Mouse (Mus musculus): ENCODE data around the gene Hspbp1. TPM values are rescaled to one million over a fixed set of nuclear protein-coding genes. Genes with fewer than 3 reads are reported as not detected.

Gene Hspbp1
- polyA plus RNA-seq, 1 experiment from 2014 or later, result 45.6 TPM

- WGBS, result 72% methylated on average over 8 of the region's 8 CpGs
- Histone ChIP-seq H3K4me3 (ENCODE audit: low read depth, low read length) (no peak overlapping the region), H3K27ac (ENCODE audit: low read depth, low read length) (no peak overlapping the region), H3K9ac (ENCODE audit: low read depth, low read length) (no peak overlapping the region), H3K36me3 (ENCODE audit: control insufficient read depth, insufficient read depth) (peaks cover 14% of the 10 kb centered on the region; the same call in 1 of the 2 replicates), H3K4me2 (replicated peaks; ENCODE audit: low read depth) (no peak overlapping the region), H3K27me3 (replicated peaks; ENCODE audit: control insufficient read depth, insufficient read depth, low read length) (no peaks in the 10 kb centered on the region), H3K4me1 (replicated peaks; ENCODE audit: control insufficient read depth, insufficient read depth, low read length) (no peaks in the 10 kb centered on the region), H3K9me3 (ENCODE audit: control insufficient read depth) (no peaks in the 10 kb centered on the region)
- TF ChIP-seq CTCF (IDR thresholded peaks at IDR 0.05; ENCODE audit: low read depth), result no peak
- ATAC-seq, result no peak
Observed at GRCm38 (mm10) chr7:4663179-4663578, 21.7 kb downstream of the Hspbp1 start.

- Histone ChIP-seq H3K9ac (ENCODE audit: low read depth, low read length) (no peak overlapping the region), H3K4me2 (replicated peaks; ENCODE audit: low read depth) (peak overlapping the region; percentile 86; the same call in 1 of the 2 replicates), H3K4me1 (replicated peaks; ENCODE audit: control insufficient read depth, insufficient read depth, low read length) (0 out of 2 replicates have a peak, but pooled peaks cover 3% of the 10 kb centered on the region), H3K27ac (ENCODE audit: low read depth, low read length) (no peak overlapping the region), H3K36me3 (ENCODE audit: control insufficient read depth, insufficient read depth) (peaks cover 11% of the 10 kb centered on the region; the same call in 1 of the 2 replicates), H3K9me3 (ENCODE audit: control insufficient read depth) (no peaks in the 10 kb centered on the region), H3K4me3 (ENCODE audit: low read depth, low read length) (no peak overlapping the region), H3K27me3 (replicated peaks; ENCODE audit: control insufficient read depth, insufficient read depth, low read length) (no peaks in the 10 kb centered on the region)
- WGBS, result 71% methylated on average over 3 of the region's 3 CpGs
- ATAC-seq, result no peak
- no peak for TF ChIP-seq CTCF (IDR thresholded peaks at IDR 0.05; ENCODE audit: low read depth)
Observed at GRCm38 (mm10) chr7:4659911-4660443, 24.9 kb downstream of the Hspbp1 start.

- peak within 1 kb of the TSS; percentile 86 for H3K4me2 ChIP-seq (replicated peaks; ENCODE audit: low read depth)
- peak; percentile 70 for TF ChIP-seq CTCF (IDR thresholded peaks at IDR 0.05; ENCODE audit: low read depth)
- H3K27me3 ChIP-seq (replicated peaks; ENCODE audit: control insufficient read depth, insufficient read depth, low read length), result no peaks in the 10 kb centered on the region
- 0 out of 2 replicates have a peak, but pooled peaks cover 6% of the 10 kb centered on the region for H3K4me1 ChIP-seq (replicated peaks; ENCODE audit: control insufficient read depth, insufficient read depth, low read length)
- H3K4me3 ChIP-seq (ENCODE audit: low read depth, low read length), result peak within 1 kb of the TSS; percentile 93
- H3K27ac ChIP-seq (ENCODE audit: low read depth, low read length), result peak within 1 kb of the TSS; percentile 93
- H3K36me3 ChIP-seq (ENCODE audit: control insufficient read depth, insufficient read depth), result peaks cover 6% of the 10 kb centered on the region; the same call in 1 of the 2 replicates
- peak within 1 kb of the TSS; percentile 95 for H3K9ac ChIP-seq (ENCODE audit: low read depth, low read length)
- ATAC-seq, result peak; percentile 96
- no peaks in the 10 kb centered on the region for H3K9me3 ChIP-seq (ENCODE audit: control insufficient read depth)
- WGBS, result under 1% methylated on average over 54 of the region's 54 CpGs
Observed at GRCm38 (mm10) chr7:4658912-4659551, 25.8 kb downstream of the Hspbp1 start, which contains the start of gene Ppp6r1. TSS of gene Ppp6r1 (minus strand) at chr7:4659019.

GRCm38 (mm10) chr7:4658128-4658907 is 26.6 kb downstream of the Hspbp1 start:
- Histone ChIP-seq H3K9ac (ENCODE audit: low read depth, low read length) (peak overlapping the region; percentile 95), H3K27me3 (replicated peaks; ENCODE audit: control insufficient read depth, insufficient read depth, low read length) (no peaks in the 10 kb centered on the region), H3K27ac (ENCODE audit: low read depth, low read length) (peak overlapping the region; percentile 93), H3K4me3 (ENCODE audit: low read depth, low read length) (peak overlapping the region; percentile 93), H3K4me1 (replicated peaks; ENCODE audit: control insufficient read depth, insufficient read depth, low read length) (0 out of 2 replicates have a peak, but pooled peaks cover 6% of the 10 kb centered on the region), H3K4me2 (replicated peaks; ENCODE audit: low read depth) (peak overlapping the region; percentile 86), H3K9me3 (ENCODE audit: control insufficient read depth) (no peaks in the 10 kb centered on the region), H3K36me3 (ENCODE audit: control insufficient read depth, insufficient read depth) (peaks cover 3% of the 10 kb centered on the region; the same call in 1 of the 2 replicates)
- under 1% methylated on average over 70 of the region's 78 CpGs for WGBS
- no peak for TF ChIP-seq CTCF (IDR thresholded peaks at IDR 0.05; ENCODE audit: low read depth)
- peak; percentile 61 for ATAC-seq

GRCm38 (mm10) chr7:4657521-4658127 is 27.2 kb downstream of the Hspbp1 start:
- Histone ChIP-seq H3K27me3 (replicated peaks; ENCODE audit: control insufficient read depth, insufficient read depth, low read length) (no peaks in the 10 kb centered on the region), H3K36me3 (ENCODE audit: control insufficient read depth, insufficient read depth) (no peaks in the 10 kb centered on the region; the same call in 1 of the 2 replicates), H3K4me2 (replicated peaks; ENCODE audit: low read depth) (peak overlapping the region; percentile 86), H3K9me3 (ENCODE audit: control insufficient read depth) (no peaks in the 10 kb centered on the region), H3K4me3 (ENCODE audit: low read depth, low read length) (peak overlapping the region; percentile 93), H3K27ac (ENCODE audit: low read depth, low read length) (peak overlapping the region; percentile 93), H3K4me1 (replicated peaks; ENCODE audit: control insufficient read depth, insufficient read depth, low read length) (0 out of 2 replicates have a peak, but pooled peaks cover 6% of the 10 kb centered on the region), H3K9ac (ENCODE audit: low read depth, low read length) (peak overlapping the region; percentile 95)
- 16% methylated on average over 9 of the region's 9 CpGs for WGBS
- no peak for ATAC-seq
- no peak for TF ChIP-seq CTCF (IDR thresholded peaks at IDR 0.05; ENCODE audit: low read depth)
